Mouse (Mus musculus) R1 (cell line): Measurements from ENCODE around the gene 2810021J22Rik.
A peak's percentile ranks its signal among the peaks of the same experiment; 100 is the strongest.
"Not testable (repeated sequence)": the region's sequence is repeated elsewhere in the genome, so short reads cannot be mapped to it uniquely, and the experiment has no call there.

Experiments
- DNase-seq: peaks from one replicate; pipeline ENCODE4 v3.0.0-alpha.2; 2018; ENCODE audit warnings: low read depth, low spot score

2810021J22Rik gene

DNA sequence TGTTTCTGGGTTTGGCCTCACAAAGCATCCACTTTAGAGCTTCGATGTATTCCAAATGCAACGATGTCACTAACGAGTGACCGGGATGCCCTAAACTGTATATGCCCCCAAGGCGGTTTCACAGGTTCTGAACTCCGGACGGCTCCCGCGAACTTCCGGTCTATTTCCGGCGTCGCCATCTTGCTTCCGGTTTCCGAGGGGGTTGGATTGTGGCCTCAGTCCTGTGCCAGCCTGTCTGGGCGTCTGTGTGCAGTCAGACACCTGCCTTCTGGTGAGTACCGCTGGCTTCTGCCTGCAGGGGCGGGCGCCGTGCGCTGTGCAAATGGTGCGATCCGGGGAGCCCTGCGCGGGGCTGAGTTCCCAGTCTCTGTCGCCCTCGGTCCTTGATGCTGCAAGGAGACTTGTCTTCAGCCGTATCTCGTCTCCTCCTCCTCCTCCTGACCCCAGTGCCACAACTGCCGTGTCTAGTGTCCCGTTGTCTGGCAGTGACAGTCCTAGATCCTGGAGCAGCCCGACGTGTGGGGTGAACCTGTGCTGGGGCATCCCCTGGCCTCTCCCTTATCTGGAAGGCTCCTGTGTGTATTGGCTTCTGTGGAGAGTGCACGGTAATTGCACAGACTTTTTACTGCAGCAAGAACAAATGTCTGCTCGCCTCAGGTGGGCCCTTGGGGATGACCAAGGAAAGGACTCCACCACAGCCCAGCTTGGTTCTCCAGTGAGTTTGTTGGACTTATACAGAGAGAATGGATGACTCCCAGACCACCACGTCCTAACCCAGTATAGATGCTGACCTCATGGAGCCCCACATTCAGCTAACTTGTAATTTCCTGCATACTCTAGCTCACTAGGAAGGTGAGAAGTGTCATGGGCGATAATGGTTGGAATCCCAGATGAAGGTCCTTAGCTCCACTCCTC, at the start of gene 2810021J22Rik:
Gene 2810021J22Rik (plus strand): TSS at position 178 of the 915 bp plus-strand sequence.
- DNase-seq = peak; percentile 91

DNA sequence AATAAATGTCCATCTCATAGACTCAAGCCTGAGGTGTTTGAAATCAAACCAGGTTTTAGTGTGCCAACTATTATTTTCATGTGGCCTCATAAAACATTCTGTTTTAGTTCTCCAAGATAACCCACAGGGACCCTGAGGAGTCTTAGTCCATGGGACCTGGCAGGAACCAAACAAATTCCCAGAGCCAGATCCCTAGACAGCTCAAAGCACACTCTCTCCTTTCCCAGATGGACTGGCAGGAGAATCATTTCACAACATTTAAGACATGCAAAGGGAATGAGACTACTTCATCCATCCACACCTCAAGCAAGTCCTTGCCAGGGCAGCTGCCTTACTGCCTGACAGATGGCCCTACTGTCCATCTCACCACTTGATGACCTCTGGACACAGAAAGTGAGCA, 38.1 kb upstream of the 2810021J22Rik start, which contains the start of gene Olfr312:
Gene Olfr312 (plus strand): TSS at position 301 of the 400 bp plus-strand sequence.
- not testable (repeated sequence) for DNase-seq

DNA sequence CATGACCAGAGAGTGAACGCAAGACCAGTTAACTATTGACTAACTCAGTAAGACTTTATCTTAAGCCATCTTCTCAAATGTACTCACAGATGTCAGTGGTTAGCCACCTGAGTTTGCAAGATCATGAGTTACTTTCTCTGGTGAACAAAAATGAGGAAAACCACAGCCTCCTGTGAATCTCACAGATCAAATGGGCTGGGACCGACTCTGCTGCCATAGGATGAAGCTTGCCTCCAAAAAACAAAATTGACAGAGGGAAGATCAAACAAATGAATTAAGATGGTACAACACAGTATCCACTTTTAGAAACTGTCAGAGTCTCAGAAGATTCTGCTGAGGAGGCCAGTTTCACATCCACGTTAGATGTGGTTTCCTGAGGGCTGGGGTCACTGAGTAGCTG, 37.3 kb upstream of the 2810021J22Rik start:
- no peak for DNase-seq

DNA sequence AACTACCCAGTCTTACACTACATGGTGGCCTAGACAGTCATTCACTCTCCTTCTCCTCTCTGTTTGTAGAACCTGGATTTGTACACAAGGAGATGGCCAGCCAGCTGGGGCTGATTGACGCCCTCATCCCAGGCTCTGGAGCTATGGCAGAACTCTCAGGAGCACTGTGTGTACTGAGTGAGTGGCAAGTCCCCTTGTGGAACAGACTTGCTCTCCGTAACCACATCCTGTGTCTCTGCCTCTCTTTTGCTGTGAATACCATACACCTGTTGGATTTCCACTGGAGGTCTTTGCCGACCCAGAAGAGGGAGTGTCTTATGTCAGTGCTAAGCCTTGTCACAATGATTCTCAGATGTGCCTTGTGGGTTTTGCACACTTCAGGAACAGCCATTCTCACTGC, 34.5 kb upstream of the 2810021J22Rik start:
- DNase-seq = not testable (repeated sequence)

DNA sequence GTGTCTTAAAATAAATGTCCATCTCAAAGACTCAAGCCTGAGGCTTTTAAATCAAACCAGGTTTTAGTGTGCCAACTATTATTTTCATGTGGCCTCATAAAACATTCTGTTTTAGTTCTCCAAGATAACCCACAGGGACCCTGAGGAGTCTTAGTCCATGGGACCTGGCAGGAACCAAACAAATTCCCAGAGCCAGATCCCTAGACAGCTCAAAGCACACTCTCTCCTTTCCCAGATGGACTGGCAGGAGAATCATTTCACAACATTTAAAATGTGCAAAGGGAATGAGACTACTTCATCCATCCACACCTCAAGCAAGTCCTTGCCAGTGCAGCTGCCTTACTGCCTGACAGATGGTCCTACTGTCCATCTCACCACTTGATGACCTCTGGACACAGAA, 28.1 kb upstream of the 2810021J22Rik start, which contains the start of gene Olfr311:
Gene Olfr311 (plus strand): TSS at position 301 of the 400 bp plus-strand sequence.
- not testable (repeated sequence) for DNase-seq

DNA sequence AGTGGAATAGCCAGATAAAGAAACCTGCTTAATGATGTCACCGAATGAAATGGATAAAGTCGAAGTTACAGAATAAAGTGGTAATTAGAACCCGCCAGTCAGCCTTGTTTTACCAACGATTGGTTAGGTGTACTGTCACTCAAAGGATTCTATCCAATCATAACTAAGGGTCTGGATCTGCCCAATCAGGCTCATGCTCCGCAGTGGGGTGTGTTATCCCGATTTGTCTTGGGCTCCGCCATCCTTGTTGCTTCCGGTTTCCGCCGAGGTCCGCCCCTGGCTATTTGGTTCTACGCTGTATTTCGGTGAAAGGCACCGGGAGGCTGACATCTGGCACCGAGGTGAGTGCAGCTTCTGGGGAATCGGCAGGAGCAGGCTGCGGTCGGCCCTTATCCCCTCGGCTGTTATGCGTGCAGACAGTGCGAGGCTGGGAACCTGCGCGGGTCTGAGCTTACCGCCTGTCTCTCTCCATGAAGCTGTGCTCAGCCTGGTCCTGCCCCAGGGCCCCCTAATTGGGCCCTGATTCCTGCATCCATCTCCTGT, 20.0 kb upstream of the 2810021J22Rik start, which contains the start of gene Gm12258:
Gene Gm12258 (plus strand): TSS at position 240 of the 543 bp plus-strand sequence.
- peak; percentile 99 for DNase-seq

DNA sequence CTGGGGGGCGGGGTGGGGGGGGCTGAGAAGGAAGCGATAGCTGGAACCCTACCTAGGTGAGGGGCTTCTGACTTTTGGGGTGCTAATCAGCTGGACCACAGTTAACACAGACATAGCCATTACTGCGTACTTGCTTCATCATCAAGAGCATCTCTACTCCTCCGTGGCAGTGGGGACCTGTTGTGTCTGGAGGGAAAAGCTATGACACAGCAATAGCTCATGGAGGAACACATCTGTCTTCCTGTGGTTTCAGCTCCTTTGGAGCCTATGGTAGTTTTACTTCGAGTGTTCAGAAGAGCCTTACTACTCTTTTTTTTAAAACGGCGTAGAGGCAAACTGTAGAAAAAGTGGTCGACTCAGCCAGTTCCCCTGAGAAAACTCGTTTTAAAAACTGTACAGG, 19.4 kb upstream of the 2810021J22Rik start:
- no peak for DNase-seq

DNA sequence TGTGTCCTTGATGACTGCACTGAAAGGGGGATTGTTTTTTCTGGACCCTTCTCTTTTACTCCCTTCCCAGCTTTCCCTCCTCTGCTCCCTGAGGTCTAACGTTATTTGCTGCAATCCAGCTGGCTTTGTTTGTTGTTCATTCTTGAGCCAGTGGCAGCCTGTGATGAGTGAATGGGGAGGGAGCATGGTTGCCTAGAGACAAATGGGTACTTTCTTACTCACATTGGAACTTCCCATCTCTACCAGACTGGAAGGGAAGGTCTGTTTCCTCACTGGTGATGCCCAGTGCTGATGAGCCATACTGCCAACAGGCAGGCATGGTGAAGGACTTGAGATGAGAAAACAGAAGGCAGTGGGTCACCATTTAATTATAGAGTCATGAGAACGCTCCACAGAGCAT, 17.3 kb upstream of the 2810021J22Rik start:
- peak; percentile 14 for DNase-seq

DNA sequence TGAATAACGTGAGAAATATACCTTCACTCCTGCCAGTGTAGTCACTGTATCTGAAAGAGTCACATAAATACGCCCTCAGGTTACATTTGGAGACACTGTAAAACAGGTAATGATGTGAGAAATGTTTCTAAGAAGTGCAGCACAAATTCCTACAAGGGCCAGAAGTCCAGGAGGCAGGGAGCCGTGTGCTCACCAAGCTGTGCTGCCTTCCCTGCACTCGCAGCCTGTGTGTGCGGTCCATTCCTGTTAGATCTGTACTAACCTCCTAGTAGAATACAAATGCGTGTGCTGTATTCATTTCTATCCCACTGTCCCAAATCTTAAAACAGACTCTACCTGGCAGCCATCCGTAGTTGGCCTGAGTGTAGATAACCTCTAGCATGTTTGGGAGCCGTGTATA, 6.3 kb upstream of the 2810021J22Rik start:
- DNase-seq = no peak

DNA sequence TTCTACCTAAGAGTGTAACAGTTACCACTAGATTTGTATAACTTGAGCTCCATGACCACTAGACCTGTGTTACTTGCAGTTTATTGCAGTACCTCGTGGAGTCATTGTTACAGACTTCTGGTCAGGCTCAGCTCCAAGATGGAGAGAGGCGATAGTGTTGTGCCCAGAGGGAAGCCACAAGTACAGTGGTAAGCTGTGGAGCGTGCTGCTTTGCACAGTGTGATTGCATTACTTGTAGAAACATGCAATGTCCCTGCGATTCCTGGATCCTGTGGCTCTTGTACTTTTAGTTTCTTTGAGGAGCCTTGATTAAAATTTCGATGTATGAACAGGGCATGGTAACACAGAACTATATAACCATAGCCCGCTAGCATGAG, 926 bp downstream of the 2810021J22Rik start:
- DNase-seq = no peak

DNA sequence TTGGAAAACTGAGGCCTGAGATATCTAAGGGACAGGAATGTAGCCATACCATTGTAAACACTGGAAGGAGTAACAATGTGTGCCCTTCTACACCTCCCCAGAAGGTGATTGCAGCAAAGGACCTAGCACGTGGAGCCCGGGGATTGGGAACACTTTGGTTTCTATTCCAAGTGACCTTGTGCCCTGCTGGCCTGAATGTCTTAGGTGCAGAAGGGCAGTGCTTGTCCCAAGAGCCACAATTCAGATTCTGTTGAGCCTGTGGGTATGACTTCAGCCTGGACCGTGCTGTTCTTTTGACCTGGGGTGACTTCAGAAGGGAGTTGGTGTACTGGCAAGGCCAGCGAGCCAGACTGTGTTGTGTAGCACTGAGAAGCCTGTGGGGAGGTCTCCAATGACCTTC, 3.9 kb downstream of the 2810021J22Rik start:
- no peak for DNase-seq

DNA sequence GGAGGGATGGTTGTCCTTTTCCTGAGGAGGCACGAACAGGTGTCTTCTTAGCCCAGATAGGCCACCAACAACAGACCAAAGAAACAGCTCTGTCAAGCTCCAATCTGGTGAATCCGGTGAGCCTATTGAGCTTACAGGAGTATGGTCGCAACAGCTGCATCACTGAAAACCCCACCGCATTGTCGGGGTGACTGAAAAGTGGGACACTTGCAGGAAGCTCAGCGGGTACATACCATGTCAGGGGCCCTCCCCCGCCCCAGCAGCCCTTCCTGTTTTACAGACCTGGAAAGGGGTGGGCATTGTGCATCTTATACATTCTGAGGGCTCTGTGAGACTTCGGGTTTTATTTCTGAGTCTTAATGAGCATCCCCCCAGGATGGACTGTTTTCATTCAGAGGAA, 16.7 kb downstream of the 2810021J22Rik start:
- DNase-seq = no peak

DNA sequence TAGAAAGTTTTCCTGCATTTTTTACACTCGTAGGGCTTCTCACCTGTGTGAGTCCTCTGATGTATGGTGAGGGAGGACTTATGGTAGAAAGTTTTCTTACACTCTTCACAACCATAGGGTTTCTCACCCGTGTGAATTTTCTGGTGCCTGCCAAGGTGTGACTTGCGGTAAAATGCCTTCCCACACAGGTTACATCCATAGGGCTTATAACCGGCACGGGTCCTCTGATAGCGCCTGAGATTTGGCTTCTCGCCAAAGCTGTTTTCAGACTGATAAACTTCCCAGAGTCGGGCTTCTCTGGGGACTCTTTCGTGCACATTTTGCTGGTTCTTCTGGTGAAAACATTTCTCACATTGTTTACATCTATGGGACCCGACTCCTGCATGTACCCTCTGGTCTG, 23.5 kb downstream of the 2810021J22Rik start:
- no peak for DNase-seq

DNA sequence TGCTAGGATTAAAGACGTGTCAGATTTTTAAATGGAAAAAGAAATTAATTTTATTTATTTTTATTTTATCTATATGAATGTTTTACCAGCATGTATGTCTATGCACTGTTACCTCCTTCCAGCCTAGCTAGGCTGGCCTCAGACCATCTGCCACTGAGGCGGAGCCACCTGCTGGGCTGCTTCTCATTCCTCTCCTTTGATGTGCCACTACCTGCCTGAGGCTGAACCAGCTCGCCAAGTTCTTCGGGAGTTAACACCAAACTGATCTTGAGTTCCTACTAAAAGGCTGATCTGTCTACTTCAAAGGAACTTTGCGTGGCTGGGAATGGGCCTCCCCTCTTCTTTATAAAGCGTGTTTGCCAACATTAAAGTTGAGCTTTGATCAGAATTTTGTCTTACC, 27.4 kb downstream of the 2810021J22Rik start:
- DNase-seq = no peak

DNA sequence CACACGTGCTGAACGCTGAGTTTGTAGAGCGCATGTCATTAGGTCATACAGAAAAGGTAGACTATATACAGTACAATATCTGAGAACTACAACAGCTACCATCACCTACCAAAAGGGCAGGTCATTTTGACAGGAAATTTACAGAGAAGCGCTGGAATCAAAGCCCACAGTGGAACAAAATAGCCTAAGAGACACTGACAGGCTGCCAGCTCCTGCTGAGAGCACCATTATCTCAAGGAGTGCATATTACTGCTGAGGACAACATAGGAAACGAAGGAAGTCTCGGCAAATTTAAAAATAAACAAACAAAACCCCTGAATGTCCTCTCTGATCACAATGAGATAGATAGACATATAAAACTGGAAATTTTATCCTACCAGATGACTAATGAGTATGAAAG, 30.5 kb downstream of the 2810021J22Rik start:
- DNase-seq = no peak

DNA sequence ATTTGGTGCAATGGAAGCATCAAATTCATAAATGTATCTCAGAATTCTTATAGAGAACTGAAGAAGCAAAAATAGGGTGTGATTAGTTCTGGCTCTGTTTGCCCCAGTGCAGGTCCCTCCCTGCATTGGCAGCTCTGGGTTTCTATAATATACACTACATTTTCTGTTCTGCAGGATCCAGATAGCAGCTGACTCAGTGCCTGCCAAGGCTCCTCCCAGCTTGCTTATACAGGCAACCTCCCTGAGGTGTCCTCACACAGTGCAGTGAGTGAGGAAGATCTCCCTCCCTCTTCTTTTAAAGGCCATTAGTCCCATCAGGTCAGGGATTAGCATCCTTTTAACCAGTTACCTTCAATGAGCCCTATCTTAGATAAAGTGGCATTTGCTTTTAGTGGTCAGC, 34.1 kb downstream of the 2810021J22Rik start:
- DNase-seq = no peak

DNA sequence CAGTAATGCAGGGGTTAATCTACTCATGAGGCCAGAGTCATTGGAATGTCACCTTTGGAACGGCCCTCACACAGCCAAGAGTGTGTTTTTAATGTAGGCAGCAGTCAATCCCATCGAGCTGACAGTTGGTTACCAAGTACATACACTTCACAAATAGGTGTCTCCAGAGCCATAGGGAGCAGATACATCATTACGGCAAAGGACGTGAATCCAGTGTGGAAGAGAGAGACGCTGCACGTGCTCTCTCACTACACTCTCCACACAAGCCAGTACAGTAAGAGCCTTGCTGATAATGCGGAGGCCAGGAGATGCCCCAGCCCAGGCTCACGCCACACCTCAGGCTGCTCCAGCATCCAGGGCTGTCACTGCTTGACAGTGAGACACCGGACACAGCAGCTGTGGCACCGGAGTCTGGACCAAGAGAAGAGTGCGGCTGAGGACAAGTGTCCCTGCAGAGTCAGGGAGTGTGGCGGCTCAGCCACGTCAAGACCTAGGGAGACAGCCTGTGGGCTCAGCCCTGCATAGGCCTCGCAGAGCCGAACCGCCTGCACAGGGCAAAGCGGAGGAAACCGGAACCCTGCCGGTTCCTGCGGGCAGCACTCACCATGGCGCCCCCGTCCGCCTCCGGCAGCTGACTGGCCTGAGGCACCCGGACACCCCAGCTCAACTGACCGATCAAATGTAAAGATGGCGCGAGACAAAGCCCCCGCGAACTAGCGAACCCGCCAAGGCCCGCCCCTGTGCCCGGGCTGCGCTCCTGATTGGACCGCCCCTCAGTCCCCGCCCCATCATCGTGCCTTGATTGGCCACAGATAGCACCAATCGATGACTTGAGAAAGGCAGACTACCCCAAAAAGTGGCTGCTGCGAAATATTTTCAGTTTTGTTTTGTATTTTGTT, 36.7 kb downstream of the 2810021J22Rik start, which contains the start of gene Zfp39:
Gene Zfp39 (minus strand): TSS at position 715 of the 899 bp plus-strand sequence.
- peak; percentile 93 for DNase-seq

DNA sequence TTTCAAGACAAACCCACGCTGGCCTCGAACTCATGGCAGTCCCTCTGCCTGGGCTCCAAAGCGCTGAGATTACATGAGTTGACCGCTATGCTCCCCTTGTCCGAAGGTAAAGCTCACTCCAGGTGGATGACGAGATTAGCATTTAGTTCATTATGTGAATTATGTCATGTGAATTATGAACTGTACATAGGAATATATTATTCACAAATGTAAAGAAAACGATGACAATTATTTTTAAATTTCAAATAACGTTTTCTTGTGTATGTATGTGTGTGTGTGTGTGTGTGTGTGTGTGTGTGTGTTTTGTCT, 37.3 kb downstream of the 2810021J22Rik start:
- no peak for DNase-seq

DNA sequence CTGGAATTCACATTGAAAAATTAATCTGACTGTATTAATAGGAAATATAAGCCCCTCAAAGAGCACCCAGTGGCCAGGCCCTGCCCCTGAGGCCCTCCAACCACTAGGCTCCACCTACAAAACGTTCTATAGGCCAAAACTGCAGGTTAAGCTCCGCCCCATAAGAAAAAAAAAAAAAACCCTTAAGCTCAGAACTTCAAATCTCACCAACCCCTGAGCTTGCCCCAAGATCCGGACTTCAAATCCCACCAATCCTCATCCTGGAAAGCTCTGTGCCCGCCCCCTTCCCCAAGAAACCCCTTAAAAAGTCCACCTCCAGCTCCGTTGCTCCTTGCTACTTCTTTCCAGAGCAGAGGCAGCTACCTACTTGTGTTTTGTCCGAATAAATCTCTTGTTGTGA, 37.8 kb downstream of the 2810021J22Rik start:
- DNase-seq = peak; percentile 92

DNA sequence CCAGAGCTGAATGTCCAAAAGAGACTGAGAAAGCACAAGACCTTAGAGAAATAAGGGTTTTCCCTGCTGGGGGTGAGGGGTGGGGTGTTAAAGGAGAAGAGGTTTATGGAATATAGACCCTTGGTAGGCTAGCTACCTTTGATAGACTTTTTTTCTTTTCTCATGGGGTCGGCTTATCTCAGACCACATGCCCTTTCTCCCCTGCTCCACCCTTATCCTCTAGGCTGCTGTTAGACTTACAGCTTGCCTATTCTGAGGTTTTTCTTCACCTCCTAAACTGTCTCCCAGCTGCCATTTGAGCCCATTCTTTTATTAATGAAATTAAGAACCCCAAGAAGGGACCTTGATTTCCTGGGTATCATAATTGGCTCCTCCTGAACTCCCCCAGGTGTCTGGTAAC, 46.8 kb downstream of the 2810021J22Rik start:
- DNase-seq = no peak

DNA sequence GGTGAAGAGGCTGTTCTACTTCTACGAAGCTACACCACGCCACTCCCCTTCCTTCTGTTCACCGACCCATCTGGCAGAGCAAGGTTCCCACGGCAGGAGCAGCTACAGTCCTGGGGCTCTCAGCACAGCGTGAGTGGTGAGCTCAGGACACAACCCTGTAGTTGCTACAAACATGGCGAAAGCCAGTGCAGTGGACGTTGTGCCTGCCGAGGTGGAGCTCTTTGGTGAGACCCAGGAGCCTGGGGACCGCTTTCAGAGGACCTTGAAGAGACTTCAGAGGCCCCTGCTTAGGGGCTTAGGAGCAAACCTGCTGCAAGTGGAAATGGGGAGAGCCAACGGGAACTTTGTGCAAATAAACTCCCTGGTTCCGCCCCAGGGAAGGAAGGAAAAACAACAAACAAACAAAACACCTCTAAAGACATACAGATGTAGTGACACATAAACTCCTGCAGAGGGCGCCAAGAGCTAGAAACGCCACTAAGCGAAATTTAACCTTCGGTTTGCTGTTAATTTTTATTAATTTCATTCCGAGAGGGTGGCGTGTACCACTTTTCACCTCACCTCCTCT, 47.5 kb downstream of the 2810021J22Rik start:
- peak; percentile 44 for DNase-seq
